Mouse (Mus musculus) heart, postnatal 36 days (tissue): ENCODE measurements at regions not wholly inside any gene's neighbourhood (a gene's known extent, or its start where the extent isn't known, plus 50 kb on each side); places are given as distances from the start of the nearest gene placed in this dataset.

Experiments used
- DNase-seq, 2 experiments: peaks; one replicate each; pipeline ENCODE4 v3.0.0; 2021 to 2022
- intact Hi-C: fragments of 180-260 bp; cut with DNase I; formaldehyde crosslinking; loops from one replicate; pipeline ENCODE4 v1.15.1; 2025

- intact Hi-C loops = no loop called here
These were observed 75.8 kb downstream of the Rnd3 start for GRCm38 (mm10) chr2:51073040-51073594.

GRCm38 (mm10) chr2:51072346-51072885, 76.5 kb downstream of the Rnd3 start:
- DNase-seq = no peak
- intact Hi-C loops = no loop called here

More at GRCm38 (mm10) chr2:51073040-51073594, 75.8 kb downstream of the Rnd3 start:
- DNase-seq = no peak

- intact Hi-C loops = no loop called here
- DNase-seq = no peak
These were observed 78.0 kb downstream of the Rnd3 start for GRCm38 (mm10) chr2:51070902-51071301.

GRCm38 (mm10) chr2:51066423-51066831, 82.5 kb downstream of the Rnd3 start:
- intact Hi-C loops = no loop called here
- no peak for DNase-seq

- intact Hi-C loops = no loop called here
- DNase-seq = no peak
These were observed 83.1 kb downstream of the Rnd3 start for GRCm38 (mm10) chr2:51065821-51066220.

GRCm38 (mm10) chr2:51064821-51065220, 84.1 kb downstream of the Rnd3 start:
- intact Hi-C loops = no loop called here

GRCm38 (mm10) chr2:51062049-51062448, 86.9 kb downstream of the Rnd3 start:
- DNase-seq = no peak
- intact Hi-C loops = no loop called here

More at GRCm38 (mm10) chr2:51064821-51065220, 84.1 kb downstream of the Rnd3 start:
- DNase-seq = no peak

- DNase-seq = no peak
- intact Hi-C loops = no loop called here
These were observed 90.8 kb downstream of the Rnd3 start for GRCm38 (mm10) chr2:51058158-51058557.

- no peak for DNase-seq
- intact Hi-C loops = no loop called here
These were observed 92.7 kb downstream of the Rnd3 start for GRCm38 (mm10) chr2:51056141-51056731.

GRCm38 (mm10) chr2:51055339-51055738, 93.6 kb downstream of the Rnd3 start:
- intact Hi-C loops = no loop called here
- DNase-seq = no peak

GRCm38 (mm10) chr2:51049834-51050170, 99.1 kb downstream of the Rnd3 start:
- intact Hi-C loops = no loop called here
- no peak for DNase-seq

GRCm38 (mm10) chr2:51049101-51049833, 99.6 kb downstream of the Rnd3 start:
- DNase-seq = no peak
- intact Hi-C loops = no loop called here

- intact Hi-C loops = no loop called here
- DNase-seq = no peak
These were observed 101.4 kb downstream of the Rnd3 start for GRCm38 (mm10) chr2:51047520-51047919.

- DNase-seq = no peak
- intact Hi-C loops = no loop called here
These were observed 103.3 kb downstream of the Rnd3 start for GRCm38 (mm10) chr2:51045626-51046025.

- intact Hi-C loops = no loop called here
These were observed 107.8 kb downstream of the Rnd3 start for GRCm38 (mm10) chr2:51041101-51041500.

GRCm38 (mm10) chr2:51038685-51039084, 110.2 kb downstream of the Rnd3 start:
- intact Hi-C loops = no loop called here
- no peak for DNase-seq

More at GRCm38 (mm10) chr2:51041101-51041500, 107.8 kb downstream of the Rnd3 start:
- no peak for DNase-seq

- intact Hi-C loops = no loop called here
- no peak for DNase-seq
These were observed 111.9 kb downstream of the Rnd3 start for GRCm38 (mm10) chr2:51036995-51037394.

- intact Hi-C loops = no loop called here
- no peak for DNase-seq
These were observed 112.6 kb downstream of the Rnd3 start for GRCm38 (mm10) chr2:51036190-51036755.

GRCm38 (mm10) chr2:51033881-51034280, 115.0 kb downstream of the Rnd3 start:
- intact Hi-C loops = no loop called here
- DNase-seq = no peak

GRCm38 (mm10) chr2:51022479-51022878, 126.4 kb downstream of the Rnd3 start:
- no peak for DNase-seq
- intact Hi-C loops = no loop called here

- intact Hi-C loops = no loop called here
- no peak for DNase-seq
These were observed 132.8 kb downstream of the Rnd3 start for GRCm38 (mm10) chr2:51016129-51016402.
